Mouse (Mus musculus) urinary bladder, postnatal 25 days (tissue): ENCODE results near the gene Tpi1.

Experiments used
- DNase-seq: peaks from one replicate; pipeline ENCODE4 v3.0.0; 2022; ENCODE audit warnings: low spot score

Tpi1 gene

GRCm38 (mm10) chr6:124779222-124779983, 34.7 kb downstream of the Tpi1 start, which contains the start of gene Lrrc23:
TSS of gene Lrrc23 (minus strand) at chr6:124779727.
- no peak for DNase-seq

- no peak for DNase-seq
Measured at GRCm38 (mm10) chr6:124770511-124770910, 43.6 kb downstream of the Tpi1 start.

- DNase-seq, result no peak
Measured at GRCm38 (mm10) chr6:124770013-124770412, 44.1 kb downstream of the Tpi1 start.

- DNase-seq, result no peak
Measured at GRCm38 (mm10) chr6:124769101-124769765, 44.9 kb downstream of the Tpi1 start, which contains the start of gene Eno2. TSS of gene Eno2 (minus strand) at chr6:124769673.

GRCm38 (mm10) chr6:124768704-124769044, 45.4 kb downstream of the Tpi1 start:
- DNase-seq, result no peak

GRCm38 (mm10) chr6:124767920-124768703, 46.0 kb downstream of the Tpi1 start:
- no peak for DNase-seq

- no peak for DNase-seq
Measured at GRCm38 (mm10) chr6:124767536-124767919, 46.6 kb downstream of the Tpi1 start.

- no peak for DNase-seq
Measured at GRCm38 (mm10) chr6:124765951-124766350, 48.1 kb downstream of the Tpi1 start.
